Mouse (Mus musculus) left cerebral cortex, postnatal 10 days (tissue): ENCODE data around the gene Lpcat4. TPM values are rescaled to one million over a fixed set of nuclear protein-coding genes. Genes with fewer than 3 reads are reported as not detected.
"Not testable (repeated sequence)": the region's sequence is repeated elsewhere in the genome, so short reads cannot be mapped to it uniquely, and the experiment has no call there.

Experiments
- DNase-seq, 2 experiments: peaks; one replicate each; pipeline ENCODE4 v3.0.0; 2021 to 2022; ENCODE audit warnings: low spot score in 2 of 2, mixed read lengths in 1 of 2; ENCODE audit errors: extremely low spot score in 1 of 2
- intact Hi-C: fragments of 180-260 bp; cut with DNase I; formaldehyde crosslinking; loops from one replicate; pipeline ENCODE4 v1.15.1; 2025
- total RNA-seq, 2 experiments: library from RNA; stranded (reverse); gene quantifications; 2 replicates each; pipeline ENCODE4 v1.2.3; 2021

Gene Lpcat4
- total RNA-seq, 2 experiments from 2014 or later = 77.4 to 82.7 TPM

- DNase-seq, intact Hi-C loops: not testable (repeated sequence)
Measured at GRCm38 (mm10) chr2:112286062-112286461, 46.8 kb downstream of the Lpcat4 start.

GRCm38 (mm10) chr2:112287059-112287458 lies 47.8 kb downstream of the Lpcat4 start:
- intact Hi-C loops = no loop called here
- no peak for DNase-seq

GRCm38 (mm10) chr2:112289507-112289906 lies 50.2 kb downstream of the Lpcat4 start:
- intact Hi-C loops = no loop called here
- DNase-seq = no peak

GRCm38 (mm10) chr2:112292823-112293222 lies 53.6 kb downstream of the Lpcat4 start:
- no peak for DNase-seq
- intact Hi-C loops = no loop called here

GRCm38 (mm10) chr2:112296211-112296610 lies 56.9 kb downstream of the Lpcat4 start:
- no peak for DNase-seq
- intact Hi-C loops = no loop called here

Other genes starting within 250 kb of the Lpcat4 start
- gene Olfr1309, start 249.2 kb upstream of the Lpcat4 start, total RNA-seq = not detected
- gene Olfr1310, start 226.8 kb upstream of the Lpcat4 start, total RNA-seq = not detected
- not detected for gene Olfr1311, start 215.1 kb upstream of the Lpcat4 start, total RNA-seq
- gene Olfr1312, start 189.2 kb upstream of the Lpcat4 start, total RNA-seq = not detected
- gene Olfr1313, start 161.6 kb upstream of the Lpcat4 start, total RNA-seq = not detected
- gene Olfr1314, start 142.7 kb upstream of the Lpcat4 start, total RNA-seq = not detected
- not detected for gene Olfr1315-ps1, start 124.0 kb upstream of the Lpcat4 start, total RNA-seq
- gene Olfr1316, start 104.5 kb upstream of the Lpcat4 start, total RNA-seq = not detected
- gene Olfr1317, start 99.1 kb upstream of the Lpcat4 start, total RNA-seq = not detected
- gene Olfr1318, start 85.3 kb upstream of the Lpcat4 start, total RNA-seq = not detected
- not detected for gene Nutm1, start 19.8 kb downstream of the Lpcat4 start, total RNA-seq
- 10 to 100 TPM; 72.0 to 74.7 TPM for gene Nop10, start 22.5 kb downstream of the Lpcat4 start, total RNA-seq
- gene Slc12a6, start 26.4 kb downstream of the Lpcat4 start, total RNA-seq = 10 to 100 TPM; 92.8 to 96.6 TPM
- gene Gm21985, start 26.8 kb downstream of the Lpcat4 start, total RNA-seq = 1 to 10 TPM; 1.2 to 3.6 TPM
- gene Emc4, start 128.6 kb downstream of the Lpcat4 start, total RNA-seq = 100 to 1,000 TPM; 165 to 172 TPM
- gene Katnbl1, start 139.7 kb downstream of the Lpcat4 start, total RNA-seq = 10 to 100 TPM; 15.4 to 17.3 TPM
- gene Emc7, start 215.5 kb downstream of the Lpcat4 start, total RNA-seq = 10 to 100 TPM; 37.5 to 38.2 TPM
- gene Chrm5, start 241.3 kb downstream of the Lpcat4 start, total RNA-seq = 1 to 10 TPM; 1.8 to 3.1 TPM